26 mouse cellular contexts compared by ENCODE assay signal in genomic region chr15:62889798-62890197, GRCm38 (mm10).
DNase-seq lines count a peak whose midpoint lies in the region; ATAC-seq lines count a peak whose summit lies in the region.
"Had no signal": no experiment of that assay in that cellular context is flagged by ENCODE, and none has a peak within 500 bp of the region (broad histone marks: within the 10 kb centered on the region; RNA-seq: fewer than 3 reads in every experiment).

No protein-coding gene starts in this region.

- no peaks in the 10 kb centered on the region for H3K27me3 ChIP-seq in kidney, embryonic 15.5 days
- H3K27me3 ChIP-seq: CH12.LX; embryonic facial prominence, embryonic 15.5 days; forebrain, embryonic 13.5 days; hindbrain, embryonic 12.5 days had no signal

- H3K4me3 ChIP-seq in kidney, embryonic 15.5 days (replicated peaks): no peak overlapping the region
- H3K4me3 ChIP-seq: embryonic facial prominence, embryonic 15.5 days; forebrain, embryonic 13.5 days; gastrocnemius, adult 2 months; hindbrain, embryonic 12.5 days had no signal

- 66% methylated on average over 4 of the region's 4 CpGs for WGBS in kidney, embryonic 15.5 days

- no peak overlapping the region for H3K9ac ChIP-seq in kidney, embryonic 15.5 days
- H3K9ac ChIP-seq: embryonic facial prominence, embryonic 15.5 days; forebrain, embryonic 13.5 days; forebrain, postnatal 0 days; hindbrain, embryonic 12.5 days had no signal

- H3K36me3 ChIP-seq in kidney, embryonic 15.5 days: no peaks in the 10 kb centered on the region
- H3K36me3 ChIP-seq: embryonic facial prominence, embryonic 15.5 days; hindbrain, embryonic 12.5 days had no signal

- ATAC-seq in megakaryocyte progenitor cell, adult 5-6 weeks (replicated peaks; ENCODE audit: poor library complexity): 0 out of 2 replicates have a peak, but pooled peaks have one; percentile 11
- no peak for ATAC-seq in kidney, embryonic 15.5 days (replicated peaks; ENCODE audit: low FRiP score)
- ATAC-seq in frontal cortex, adult (ENCODE audit: low TSS enrichment): no peak
- ATAC-seq: activated CD4-positive, CD25-positive, alpha-beta regulatory T cell, adult 4 months; forebrain, embryonic 13.5 days; forebrain, postnatal 0 days; hindbrain, embryonic 16.5 days; inflammation-experienced regulatory T-cells, adult 6 months; intestine, postnatal 0 days had no signal

- H3K9me3 ChIP-seq in kidney, embryonic 15.5 days (replicated peaks): no peaks in the 10 kb centered on the region
- H3K9me3 ChIP-seq: embryonic facial prominence, embryonic 15.5 days; forebrain, embryonic 13.5 days; hindbrain, embryonic 12.5 days had no signal

- H3K4me2 ChIP-seq in kidney, embryonic 15.5 days: no peak overlapping the region
- H3K4me2 ChIP-seq: embryonic facial prominence, embryonic 15.5 days; forebrain, embryonic 13.5 days; hindbrain, embryonic 12.5 days had no signal

- no peak overlapping the region for H3K27ac ChIP-seq in kidney, embryonic 15.5 days
- H3K27ac ChIP-seq: embryonic facial prominence, embryonic 15.5 days; forebrain, embryonic 13.5 days; gastrocnemius, adult 2 months; hindbrain, embryonic 12.5 days had no signal

- peak; percentile 84 for DNase-seq in 3T3-L1 (ENCODE audit: low read depth, low spot score)
- peak; percentile 69 for DNase-seq in MN1 (ENCODE audit: low spot score)
- DNase-seq in adipocyte (ENCODE audit: low spot score): peak; percentile 7
- no peak for DNase-seq in right cerebral cortex, adult 18-20 months
- DNase-seq: adrenal gland, postnatal 10 days; cerebellum, adult 11-12 months; cerebellum, adult 9-10 months; cerebellum, postnatal 25 days; forebrain, postnatal 0 days; gastrocnemius, adult 2 months; gastrocnemius, postnatal 25 days; heart, adult 11 months; heart, postnatal 10 days; heart, postnatal 4 days; kidney, adult 9 months had no signal

- H3K4me1 ChIP-seq in kidney, embryonic 15.5 days: no peaks in the 10 kb centered on the region
- H3K4me1 ChIP-seq: embryonic facial prominence, embryonic 15.5 days; forebrain, embryonic 13.5 days; hindbrain, embryonic 12.5 days had no signal
